Mouse (Mus musculus) kidney, adult 2 months (tissue): Measurements from ENCODE around the gene Slc25a12. TPM values are rescaled to one million over a fixed set of nuclear protein-coding genes. Genes with fewer than 3 reads are reported as not detected.
A peak's percentile ranks its signal among the peaks of the same experiment; 100 is the strongest.

ENCODE experiments used
- DNase-seq: peaks from one replicate; pipeline ENCODE4 v3.0.0; 2021
- H3K27ac ChIP-seq: fragments of 200-500 bp; 2 replicates; pipeline ENCODE4 v1.5.1; 2012; ENCODE audit warnings: low read depth, low read length, control low read depth, inconsistent platforms; ENCODE audit not compliant: insufficient read depth
- H3K27me3 ChIP-seq: fragments of 200-500 bp; replicated peaks from 2 replicates; pipeline ENCODE4 v1.6.1; 2012; ENCODE audit warnings: mild to moderate bottlenecking, moderate library complexity, low read length, inconsistent platforms; ENCODE audit not compliant: control insufficient read depth, insufficient read depth
- H3K36me3 ChIP-seq: fragments of 200-500 bp; 2 replicates; pipeline ENCODE4 v1.6.1; 2012; ENCODE audit warnings: mild to moderate bottlenecking, moderate library complexity, low read length, inconsistent platforms; ENCODE audit not compliant: control insufficient read depth, insufficient read depth
- H3K4me1 ChIP-seq: fragments of 200-500 bp; 2 replicates; pipeline ENCODE4 v1.6.1; 2011; ENCODE audit warnings: low read length; ENCODE audit not compliant: control insufficient read depth, insufficient read depth
- H3K4me3 ChIP-seq: fragments of 200-500 bp; 2 replicates; pipeline ENCODE4 v1.5.1; 2011; ENCODE audit warnings: mild to moderate bottlenecking, low read depth, low read length, control low read depth; ENCODE audit not compliant: insufficient read depth
- CTCF ChIP-seq: fragments of 200-500 bp; conservative IDR thresholded peaks from 2 replicates; pipeline ENCODE4 v1.5.1; 2011; ENCODE audit warnings: low read depth, mild to moderate bottlenecking, control low read depth, low read length, moderate library complexity, mixed read lengths; ENCODE audit not compliant: insufficient read depth, insufficient read length
- POLR2A ChIP-seq: fragments of 200-500 bp; IDR thresholded peaks from one replicate; pipeline ENCODE4 v1.6.1; 2011; ENCODE audit warnings: low read depth, low read length, control low read depth
- WGBS: fragments of 180-500 bp; shearing (Covaris S2); methylation state at CpG from one replicate; pipeline ENCODE4 v1.1.7; 2018; 5-methylcytosine and 5-hydroxymethylcytosine counted together
- polyA plus RNA-seq: library from polyadenylated mRNA; depleted of rRNA; stranded (reverse); fragments of >200 nt; gene quantifications from 2 replicates; pipeline ENCODE4 v1.2.3, GENCODE M21; 2012

Slc25a12 gene
- polyA plus RNA-seq, 1 experiment, result 72.9 TPM

DNA sequence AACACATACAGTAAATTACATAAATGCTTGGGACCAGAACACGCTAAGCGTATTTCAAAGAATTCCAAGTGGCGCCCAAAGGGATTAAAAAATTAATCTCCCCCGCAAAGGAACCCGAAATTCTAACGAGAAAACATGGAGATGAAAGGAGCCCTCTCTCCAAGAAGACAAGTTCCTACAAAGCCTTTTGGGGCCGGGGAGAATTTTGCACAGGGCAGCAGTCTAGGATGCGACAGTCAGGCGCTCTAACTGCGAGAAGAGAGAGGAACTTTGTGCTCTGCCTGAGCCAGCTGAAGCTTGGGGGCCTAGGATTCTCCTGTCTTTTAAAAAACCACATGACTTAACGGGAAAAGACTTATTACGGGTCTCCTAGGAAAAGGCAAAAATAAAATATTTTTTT lies 71.7 kb downstream of the Slc25a12 start:
- H3K36me3 ChIP-seq, result peaks cover 9% of the 10 kb centered on the region
- DNase-seq, result no peak
- TF ChIP-seq CTCF, result no peak
- no peak overlapping the region for H3K27ac ChIP-seq
- H3K4me3 ChIP-seq, result no peak overlapping the region
- no peaks in the 10 kb centered on the region for H3K4me1 ChIP-seq
- 90% methylated on average over 12 of the region's 12 CpGs for whole genome bisulfite sequencing
- H3K27me3 ChIP-seq, result no peaks in the 10 kb centered on the region

- Histone ChIP-seq H3K4me3 (no peak overlapping the region), H3K4me1 (no peaks in the 10 kb centered on the region), H3K27me3 (no peaks in the 10 kb centered on the region), H3K27ac (no peak overlapping the region), H3K36me3 (peaks cover 9% of the 10 kb centered on the region)
- no peak for DNase-seq
- WGBS, result 56% methylated on average over 7 of the region's 7 CpGs
- TF ChIP-seq POLR2A (no peak), CTCF (no peak)
These were observed 73.1 kb downstream of the Slc25a12 start for GRCm38 (mm10) chr2:71294489-71294888.

DNA sequence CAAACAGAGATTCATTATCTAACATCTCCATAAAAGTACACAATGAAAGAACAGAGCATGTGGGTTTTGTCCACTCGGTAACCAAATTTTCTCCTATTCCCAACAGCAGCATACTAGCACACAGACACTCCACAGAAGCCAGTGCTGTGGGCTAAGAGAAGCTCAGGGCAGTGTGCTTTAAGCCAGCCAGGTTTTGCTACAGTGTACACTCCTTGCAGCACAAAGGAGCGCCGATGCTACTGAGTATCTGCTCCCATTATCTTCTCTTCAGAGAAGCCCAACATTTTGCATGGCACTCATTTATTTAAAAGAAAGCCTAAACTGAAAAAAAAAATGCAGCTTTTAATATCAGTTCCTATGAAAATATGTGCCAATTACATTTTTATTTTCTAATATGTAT lies 73.6 kb downstream of the Slc25a12 start:
- no peak for DNase-seq
- TF ChIP-seq CTCF, result no peak
- no peak for TF ChIP-seq POLR2A
- peaks cover 9% of the 10 kb centered on the region for H3K36me3 ChIP-seq
- H3K4me3 ChIP-seq, result no peak overlapping the region
- 91% methylated on average over 3 of the region's 3 CpGs for WGBS
- H3K4me1 ChIP-seq, result no peaks in the 10 kb centered on the region
- no peaks in the 10 kb centered on the region for H3K27me3 ChIP-seq
- H3K27ac ChIP-seq, result no peak overlapping the region

DNA sequence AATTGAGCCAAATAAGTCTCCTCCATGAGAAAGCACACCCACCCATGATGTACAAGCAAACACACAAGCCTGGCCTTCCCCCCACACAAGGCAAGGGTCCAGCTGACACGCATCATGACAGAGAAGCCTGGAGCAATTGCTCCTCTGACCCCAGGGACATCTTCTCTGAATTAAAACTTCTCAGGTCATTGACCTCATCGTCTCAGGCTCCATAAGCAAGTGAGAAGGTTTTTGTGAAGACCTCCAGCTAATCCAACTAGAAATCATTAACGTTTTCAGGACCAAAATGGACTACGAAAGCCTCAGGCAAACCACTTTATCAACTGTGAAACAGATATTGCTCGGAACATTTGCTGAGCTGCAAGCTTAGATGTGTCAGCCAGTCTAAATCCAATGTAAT lies 76.0 kb downstream of the Slc25a12 start:
- Histone ChIP-seq H3K4me3 (no peak overlapping the region), H3K27ac (no peak overlapping the region), H3K36me3 (peaks cover 7% of the 10 kb centered on the region), H3K27me3 (no peaks in the 10 kb centered on the region), H3K4me1 (no peaks in the 10 kb centered on the region)
- DNase-seq, result peak; percentile 57
- WGBS, result 42% methylated on average over 5 of the region's 5 CpGs
- no peak for TF ChIP-seq CTCF
- TF ChIP-seq POLR2A, result no peak

DNA sequence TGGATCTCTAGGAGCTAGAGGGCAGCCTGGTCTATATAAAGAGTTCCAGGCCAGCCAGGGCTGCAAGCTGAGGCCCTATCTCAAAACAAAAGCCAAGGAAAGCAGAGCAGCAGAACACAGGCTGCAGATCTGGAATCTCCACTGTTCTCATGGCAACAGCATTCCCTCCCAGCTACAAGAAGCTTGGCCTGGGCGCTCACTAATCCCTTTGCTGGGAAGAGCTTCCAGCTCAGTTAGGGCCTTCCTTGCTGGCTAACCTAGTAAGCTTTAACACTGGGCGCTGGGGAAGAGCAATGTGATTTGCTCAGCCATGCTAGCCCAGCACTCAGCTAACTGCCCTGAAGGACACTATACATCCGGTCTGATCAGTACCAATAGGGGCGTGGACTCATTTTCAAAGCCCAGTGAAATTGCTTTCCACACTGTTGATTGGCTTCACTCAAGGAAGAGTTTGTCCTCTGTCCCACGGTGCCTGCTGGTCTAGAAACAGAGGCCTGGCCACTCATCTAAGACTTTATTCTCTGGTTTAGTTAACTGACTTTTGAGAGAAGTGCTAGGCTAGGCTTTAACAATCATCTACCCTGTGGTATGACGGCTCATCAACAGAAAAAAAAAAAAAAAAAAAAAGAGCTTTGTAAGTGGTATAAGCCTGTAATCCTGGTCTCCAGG lies 77.3 kb downstream of the Slc25a12 start:
- H3K4me1 ChIP-seq, result no peaks in the 10 kb centered on the region
- DNase-seq, result peak; percentile 77
- 52% methylated on average over 6 of the region's 6 CpGs for WGBS
- no peak overlapping the region for H3K27ac ChIP-seq
- H3K36me3 ChIP-seq, result peaks cover 2% of the 10 kb centered on the region
- no peak overlapping the region for H3K4me3 ChIP-seq
- TF ChIP-seq POLR2A (no peak), CTCF (no peak)
- no peaks in the 10 kb centered on the region for H3K27me3 ChIP-seq

GRCm38 (mm10) chr2:71281981-71282380 lies 85.6 kb downstream of the Slc25a12 start:
- Histone ChIP-seq H3K27me3 (no peaks in the 10 kb centered on the region), H3K4me3 (no peak overlapping the region), H3K4me1 (no peaks in the 10 kb centered on the region), H3K36me3 (no peaks in the 10 kb centered on the region), H3K27ac (no peak overlapping the region)
- TF ChIP-seq CTCF (no peak), POLR2A (no peak)
- 91% methylated on average over 1 of the region's 1 CpGs for WGBS
- no peak for DNase-seq

DNA sequence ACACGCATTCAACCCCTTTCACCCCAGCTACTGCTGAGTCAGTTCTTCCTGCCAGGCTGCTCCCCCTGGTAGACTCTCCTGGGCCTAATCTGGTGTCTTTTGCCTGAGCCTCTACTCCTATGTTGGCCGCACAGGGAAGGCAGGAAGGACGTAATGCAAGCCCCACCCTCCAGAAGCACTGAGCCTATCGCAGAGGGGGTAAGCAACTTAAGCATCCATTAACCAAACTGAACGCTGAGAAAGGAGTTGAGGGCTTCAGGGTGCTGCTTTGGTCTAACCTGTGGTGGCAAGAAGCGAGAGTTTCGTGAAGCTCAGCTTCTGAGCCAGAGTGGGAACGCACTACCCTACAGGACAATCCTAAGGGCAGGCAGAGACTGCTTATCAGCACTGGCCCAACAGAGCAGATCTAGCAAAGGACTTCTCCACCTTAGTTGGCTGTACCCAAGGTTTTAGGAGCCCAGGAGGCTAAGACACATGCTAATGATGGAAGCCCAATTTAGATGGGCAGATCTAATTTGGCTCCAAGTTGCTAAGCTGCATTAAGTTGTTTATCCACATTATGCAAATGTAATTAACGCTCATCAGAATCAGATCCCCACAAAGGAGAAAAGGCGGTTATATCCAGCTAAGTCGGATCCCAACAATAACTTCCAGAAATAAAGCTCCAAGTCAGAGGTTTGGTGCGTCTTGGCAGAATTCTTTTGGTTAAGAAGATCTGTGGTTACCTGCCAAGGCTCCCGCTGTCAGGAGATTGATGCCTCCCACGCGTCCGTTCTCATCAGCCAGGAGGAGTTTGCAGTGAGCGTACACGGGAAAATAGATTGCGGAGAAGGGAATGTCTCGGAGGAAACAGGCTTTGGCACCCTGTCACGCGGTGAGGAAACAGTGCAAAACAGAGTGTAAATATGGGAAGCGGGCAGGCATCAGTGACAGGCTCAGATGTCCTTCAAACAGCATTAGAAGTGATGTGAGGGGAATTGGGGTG lies 88.5 kb downstream of the Slc25a12 start:
- 80% methylated on average over 23 of the region's 23 CpGs for WGBS
- Histone ChIP-seq H3K27ac (no peak overlapping the region), H3K27me3 (no peaks in the 10 kb centered on the region), H3K36me3 (peaks cover 1% of the 10 kb centered on the region), H3K4me3 (no peak overlapping the region), H3K4me1 (no peaks in the 10 kb centered on the region; the same call in 1 of the 2 replicates)
- DNase-seq, result no peak
- TF ChIP-seq CTCF (no peak), POLR2A (no peak)
